Mouse (Mus musculus): ENCODE data around the gene Ank2.

GRCm38 (mm10) chr3:127547882-127548281, 48.7 kb upstream of the Ank2 start:
- TF ChIP-seq CTCF (IDR thresholded peaks at IDR 0.05; ENCODE audit: control insufficient read depth, insufficient read depth, insufficient replicate concordance, low read depth, low read length) (no peak), POLR2A (IDR thresholded peaks at IDR 0.05; ENCODE audit: control insufficient read depth, low read depth, low read length) (no peak)
